Mouse (Mus musculus) splenic B cell, adult 2 months (primary cell): ENCODE measurements around the gene Ptprg.

Experiments used
- DNase-seq: peaks from one replicate; pipeline ENCODE4 v3.0.0-alpha.2; 2011; ENCODE audit warnings: low read depth, low spot score
- H3K27me3 ChIP-seq: 2 replicates; pipeline ENCODE4 v1.6.1; 2012; ENCODE audit warnings: mild to moderate bottlenecking, low read length, moderate library complexity, mixed read lengths; ENCODE audit not compliant: control insufficient read depth, poor library complexity, insufficient read depth, severe bottlenecking
- H3K36me3 ChIP-seq: 2 replicates; pipeline ENCODE4 v1.6.1; 2012; ENCODE audit warnings: mild to moderate bottlenecking, low read length, moderate library complexity, mixed read lengths; ENCODE audit not compliant: control insufficient read depth, poor library complexity, insufficient read depth, severe bottlenecking

Ptprg gene

GRCm38 (mm10) chr14:11758185-11758584, 204.9 kb downstream of the Ptprg start:
- DNase-seq: no peak
- Histone ChIP-seq H3K27me3 (no peaks in the 10 kb centered on the region), H3K36me3 (no peaks in the 10 kb centered on the region)

GRCm38 (mm10) chr14:11759356-11759755, 206.0 kb downstream of the Ptprg start:
- no peak for DNase-seq
- Histone ChIP-seq H3K27me3 (no peaks in the 10 kb centered on the region), H3K36me3 (no peaks in the 10 kb centered on the region)

DNA sequence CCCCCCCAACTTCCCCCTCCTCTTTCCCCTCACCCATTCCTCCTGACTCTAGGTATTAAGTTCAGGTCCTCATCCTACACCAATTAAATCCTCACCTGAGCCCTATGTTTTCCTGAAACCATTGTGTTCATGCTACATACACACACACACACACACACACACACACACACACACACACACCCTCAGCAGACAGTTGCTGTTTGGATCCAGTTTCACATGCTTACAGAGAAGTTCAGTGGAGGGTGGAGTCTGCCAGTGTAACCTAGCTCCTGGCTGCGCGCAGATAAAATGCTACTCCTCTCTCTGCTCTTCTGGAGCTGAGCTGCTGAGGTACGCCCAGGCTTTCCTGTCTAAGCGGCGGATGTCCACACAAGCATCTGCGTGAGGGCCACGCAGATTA, 209.7 kb downstream of the Ptprg start:
- H3K36me3 ChIP-seq: no peaks in the 10 kb centered on the region
- H3K27me3 ChIP-seq: no peaks in the 10 kb centered on the region
- DNase-seq: no peak

- DNase-seq: no peak
- Histone ChIP-seq H3K27me3 (no peaks in the 10 kb centered on the region), H3K36me3 (no peaks in the 10 kb centered on the region)
These were observed 219.4 kb downstream of the Ptprg start for GRCm38 (mm10) chr14:11772736-11773135.

DNA sequence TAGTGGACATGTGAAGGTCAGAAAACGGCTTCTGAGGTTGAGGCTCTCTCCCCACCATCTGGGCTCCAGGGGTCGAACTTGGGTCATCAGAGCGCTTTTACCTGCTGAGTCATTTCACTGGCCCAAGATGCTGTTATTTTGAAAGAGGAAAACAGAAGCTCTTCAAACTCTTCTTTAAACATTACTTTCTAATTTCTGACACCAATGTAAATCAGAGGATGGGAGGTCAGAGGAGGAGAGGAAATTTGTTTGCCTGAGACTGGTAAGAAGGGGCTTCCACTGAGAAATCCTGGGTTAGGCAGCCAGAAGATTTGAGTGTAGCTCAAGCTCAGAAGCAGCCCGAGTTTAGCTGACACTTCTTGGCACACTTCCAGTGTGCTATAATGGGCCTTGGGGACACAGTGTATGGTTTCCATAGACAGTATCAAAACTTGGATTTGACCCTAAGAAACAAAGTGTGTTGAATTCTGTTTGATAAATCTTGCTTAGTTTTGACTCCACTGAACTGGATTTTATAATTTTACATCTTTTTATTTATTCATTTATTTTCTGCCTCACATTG, 221.2 kb downstream of the Ptprg start:
- Histone ChIP-seq H3K27me3 (no peaks in the 10 kb centered on the region), H3K36me3 (no peaks in the 10 kb centered on the region)
- no peak for DNase-seq

DNA sequence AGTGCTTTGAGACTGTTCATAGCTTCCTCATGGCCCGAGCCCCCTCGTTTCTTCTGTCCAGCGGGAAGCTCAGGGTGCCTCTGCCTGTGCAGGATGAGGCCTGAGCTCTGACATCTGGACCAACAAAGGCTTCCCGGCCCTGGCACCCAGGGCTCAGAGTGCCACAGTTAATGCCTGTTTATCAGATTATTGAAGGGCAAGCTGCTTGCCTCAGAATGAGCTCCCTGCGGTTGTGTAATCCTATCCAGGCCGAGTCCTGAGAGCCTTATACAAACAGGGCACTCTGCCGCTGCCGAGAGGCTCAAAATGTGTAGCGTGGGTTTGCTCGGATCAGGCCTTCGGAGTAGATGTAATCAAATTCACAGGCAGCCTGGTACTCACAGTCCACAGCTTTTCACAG, 221.9 kb downstream of the Ptprg start:
- H3K36me3 ChIP-seq: no peaks in the 10 kb centered on the region
- no peaks in the 10 kb centered on the region for H3K27me3 ChIP-seq
- no peak for DNase-seq

- DNase-seq: no peak
These were observed 222.7 kb downstream of the Ptprg start for GRCm38 (mm10) chr14:11775951-11776495.

DNA sequence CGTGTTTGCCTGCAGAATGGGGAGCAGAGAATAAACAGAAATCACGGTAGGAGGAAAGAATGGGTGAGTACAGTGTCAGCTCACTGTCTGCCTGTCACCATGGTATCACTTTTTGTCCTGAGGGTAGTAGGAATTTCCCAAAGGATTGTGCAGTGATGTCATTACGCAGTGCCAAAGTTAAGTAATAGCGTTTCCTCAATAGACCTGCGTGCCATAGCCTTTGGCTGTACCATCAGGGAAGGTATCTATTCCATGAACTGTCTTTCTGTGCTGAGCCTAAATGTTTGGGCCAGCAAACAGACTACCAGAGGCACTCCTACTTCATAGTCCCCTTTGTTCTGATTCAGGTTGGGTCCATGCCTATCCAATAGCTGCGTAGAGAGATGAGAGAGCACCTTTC, 223.2 kb downstream of the Ptprg start:
- no peaks in the 10 kb centered on the region for H3K27me3 ChIP-seq
- H3K36me3 ChIP-seq: no peaks in the 10 kb centered on the region
- DNase-seq: no peak

More at GRCm38 (mm10) chr14:11775951-11776495, 222.7 kb downstream of the Ptprg start:
- Histone ChIP-seq H3K27me3 (no peaks in the 10 kb centered on the region), H3K36me3 (no peaks in the 10 kb centered on the region)

DNA sequence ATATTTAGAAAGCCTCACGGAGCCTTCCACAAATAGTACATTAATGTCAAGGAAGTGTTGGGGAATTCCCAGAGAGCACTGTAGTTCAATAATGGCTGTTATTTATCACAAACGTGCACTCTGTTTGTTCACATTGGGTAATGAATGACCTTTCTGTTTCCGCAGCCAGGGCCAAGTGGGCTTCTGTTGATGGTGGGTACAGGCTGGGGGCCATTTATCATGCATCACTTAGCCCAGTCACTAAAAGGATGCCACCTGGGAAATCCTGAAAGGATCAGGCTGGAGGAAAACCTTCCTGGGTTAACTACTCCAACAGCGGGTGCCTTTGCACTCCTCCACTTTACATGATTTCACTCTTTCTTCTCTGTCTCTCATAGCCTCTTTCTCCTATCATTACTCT, 237.9 kb downstream of the Ptprg start:
- no peak for DNase-seq
- Histone ChIP-seq H3K27me3 (no peaks in the 10 kb centered on the region), H3K36me3 (no peaks in the 10 kb centered on the region)

GRCm38 (mm10) chr14:11793847-11794246, 240.5 kb downstream of the Ptprg start:
- H3K27me3 ChIP-seq: no peaks in the 10 kb centered on the region

DNA sequence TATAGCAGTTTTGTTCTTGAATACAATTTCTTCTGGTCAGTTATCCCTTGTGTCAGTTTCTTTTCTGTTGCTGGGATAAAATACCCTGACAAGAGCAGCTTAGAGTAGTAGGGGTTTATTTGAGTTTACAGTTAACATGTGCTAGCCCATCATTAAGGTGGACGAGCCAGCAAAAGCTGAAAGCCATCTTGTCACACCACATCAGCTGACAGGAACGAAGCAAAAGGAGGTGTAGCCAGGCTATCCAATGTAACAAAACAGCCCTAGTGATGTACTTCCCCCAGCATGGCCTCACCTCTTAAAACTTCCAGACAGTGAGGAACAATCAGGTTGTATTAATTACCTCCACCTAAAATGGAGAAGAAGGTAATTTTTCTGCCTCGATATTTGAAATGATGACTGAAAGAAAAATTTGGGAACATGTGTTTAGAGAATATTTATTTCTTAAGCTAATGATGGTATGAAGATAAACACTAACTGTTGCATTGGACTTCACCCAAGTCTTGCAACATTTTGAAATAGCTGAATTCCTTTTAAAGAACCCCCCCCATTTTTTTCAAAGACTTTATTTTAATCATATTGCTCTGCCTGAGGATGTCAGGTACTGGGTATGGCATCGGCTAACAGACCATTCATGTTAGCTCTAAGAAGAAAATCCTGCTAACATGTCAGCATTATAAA, 249.2 kb downstream of the Ptprg start:
- Histone ChIP-seq H3K27me3 (no peaks in the 10 kb centered on the region), H3K36me3 (no peaks in the 10 kb centered on the region)
- no peak for DNase-seq

More at GRCm38 (mm10) chr14:11793847-11794246, 240.5 kb downstream of the Ptprg start:
- no peak for DNase-seq
- H3K36me3 ChIP-seq: no peaks in the 10 kb centered on the region

- no peak for DNase-seq
- Histone ChIP-seq H3K36me3 (no peaks in the 10 kb centered on the region), H3K27me3 (no peaks in the 10 kb centered on the region)
These were observed 253.3 kb downstream of the Ptprg start for GRCm38 (mm10) chr14:11806674-11807073.

GRCm38 (mm10) chr14:11807465-11807864, 254.1 kb downstream of the Ptprg start:
- Histone ChIP-seq H3K36me3 (no peaks in the 10 kb centered on the region), H3K27me3 (no peaks in the 10 kb centered on the region)
- no peak for DNase-seq

DNA sequence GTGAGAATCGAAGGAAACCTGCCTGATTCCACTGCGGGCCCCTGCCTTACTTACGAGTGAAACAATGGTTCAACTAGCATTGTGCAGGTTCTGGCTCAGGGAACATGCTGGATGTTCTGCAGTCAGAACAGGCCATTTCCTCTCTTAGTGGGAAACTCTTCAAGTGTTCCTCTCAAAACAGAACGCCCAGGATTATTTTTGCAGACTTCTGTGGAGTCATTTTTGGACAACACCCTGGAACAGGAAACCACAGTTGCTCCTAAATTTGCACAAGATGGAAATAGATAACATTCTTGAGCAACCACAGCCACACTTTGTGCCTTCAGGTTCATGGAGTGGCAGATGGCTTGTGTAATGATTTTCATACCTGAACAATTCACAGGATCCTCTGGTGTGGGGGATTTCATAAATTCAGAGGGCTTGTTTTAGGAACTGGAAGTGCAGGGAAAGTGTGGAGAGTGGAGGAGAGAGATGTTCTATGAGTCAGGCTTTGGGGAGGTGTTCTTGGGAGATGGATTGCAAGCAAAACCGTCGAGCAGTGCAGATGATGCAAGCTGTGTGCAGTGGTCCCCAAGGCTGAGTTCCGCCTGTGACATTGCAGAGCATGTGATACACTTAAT, 257.9 kb downstream of the Ptprg start:
- H3K36me3 ChIP-seq: no peaks in the 10 kb centered on the region
- no peak for DNase-seq
- no peaks in the 10 kb centered on the region for H3K27me3 ChIP-seq

DNA sequence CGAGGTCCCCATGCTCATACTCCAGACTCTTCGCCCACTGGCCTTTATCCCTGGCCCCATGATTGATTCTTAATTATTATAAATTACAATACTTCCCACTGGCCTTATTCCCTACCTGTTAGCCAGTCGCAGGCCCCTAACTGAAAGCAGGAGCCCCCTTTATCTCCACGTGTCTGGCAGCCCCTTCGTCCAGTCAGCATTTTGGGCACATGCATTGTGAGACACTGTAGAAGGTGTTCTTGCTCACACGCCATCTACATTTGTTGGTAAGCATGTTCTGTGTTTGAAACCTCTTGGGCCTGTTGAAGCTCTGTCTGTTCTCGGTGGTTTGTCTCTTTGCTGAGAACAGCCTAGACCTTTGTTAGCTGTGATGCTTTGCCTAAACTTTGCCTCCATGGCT, 259.0 kb downstream of the Ptprg start:
- DNase-seq: no peak
- Histone ChIP-seq H3K27me3 (no peaks in the 10 kb centered on the region), H3K36me3 (no peaks in the 10 kb centered on the region)
